Mouse (Mus musculus) telencephalon, adult 2 months (tissue): ENCODE results near the gene Tmem80.

Source experiments
- DNase-seq: peaks from one replicate; pipeline ENCODE4 v3.0.0-alpha.2; 2011; ENCODE audit warnings: low read depth, low spot score

Gene Tmem80

GRCm38 (mm10) chr7:141327469-141328372 lies at the start of gene Tmem80, which contains the start of gene Deaf1:
TSS of gene Tmem80 (plus strand) at chr7:141327739.
TSS of gene Deaf1 (minus strand) at chr7:141327690.
- DNase-seq, result peak; percentile 96

- no peak for DNase-seq
Measured at GRCm38 (mm10) chr7:141278766-141279590, 48.6 kb upstream of the Tmem80 start, which contains the start of gene Sct. TSS of gene Sct (minus strand) at chr7:141279133.

- no peak for DNase-seq
Measured at GRCm38 (mm10) chr7:141281442-141281841, 46.1 kb upstream of the Tmem80 start.

GRCm38 (mm10) chr7:141282756-141283155 lies 44.8 kb upstream of the Tmem80 start:
- DNase-seq, result no peak

GRCm38 (mm10) chr7:141288042-141288441 lies 39.5 kb upstream of the Tmem80 start:
- DNase-seq, result no peak

- DNase-seq, result no peak
Measured at GRCm38 (mm10) chr7:141291921-141292582, 35.5 kb upstream of the Tmem80 start, which contains the start of gene Drd4. TSS of gene Drd4 (plus strand) at chr7:141292006.

- no peak for DNase-seq
Measured at GRCm38 (mm10) chr7:141292583-141293388, 34.8 kb upstream of the Tmem80 start.

- DNase-seq, result no peak
Measured at GRCm38 (mm10) chr7:141293852-141294471, 33.6 kb upstream of the Tmem80 start.

GRCm38 (mm10) chr7:141294479-141294878 lies 33.1 kb upstream of the Tmem80 start:
- no peak for DNase-seq

GRCm38 (mm10) chr7:141297926-141298650 lies 29.5 kb upstream of the Tmem80 start:
- no peak for DNase-seq

GRCm38 (mm10) chr7:141299175-141299574 lies 28.4 kb upstream of the Tmem80 start:
- DNase-seq, result no peak

- DNase-seq, result no peak
Measured at GRCm38 (mm10) chr7:141301386-141301785, 26.2 kb upstream of the Tmem80 start.

GRCm38 (mm10) chr7:141302702-141303268 lies 24.8 kb upstream of the Tmem80 start:
- DNase-seq, result no peak

- no peak for DNase-seq
Measured at GRCm38 (mm10) chr7:141304537-141304936, 23.0 kb upstream of the Tmem80 start.

GRCm38 (mm10) chr7:141314416-141314815 lies 13.1 kb upstream of the Tmem80 start:
- DNase-seq, result no peak

GRCm38 (mm10) chr7:141315076-141315475 lies 12.5 kb upstream of the Tmem80 start:
- no peak for DNase-seq

GRCm38 (mm10) chr7:141315974-141316373 lies 11.6 kb upstream of the Tmem80 start:
- DNase-seq, result no peak

GRCm38 (mm10) chr7:141317619-141318132 lies 9.9 kb upstream of the Tmem80 start:
- DNase-seq, result no peak

- DNase-seq, result no peak
Measured at GRCm38 (mm10) chr7:141319446-141319845, 8.1 kb upstream of the Tmem80 start.
